Mouse (Mus musculus): Measurements from ENCODE around the gene Il17d. TPM values are rescaled to one million over a fixed set of nuclear protein-coding genes. Genes with fewer than 3 reads are reported as not detected.

Il17d gene
- polyA plus RNA-seq (2015; fragmentation: Nextera tagmentation; extraction: Ambion mirVana) = 4.7 and 5.0 TPM in 2 replicates

GRCm38 (mm10) chr14:57524671-57525387 is at the start of gene Il17d:
Il17d (plus strand) TSS chr14:57524777.
- H3K4me1 ChIP-seq (replicated peaks; ENCODE audit: control insufficient read depth, insufficient read depth, low read length) = peaks cover 9% of the 10 kb centered on the region
- peak within 1 kb of the TSS; percentile 50; the same call in 1 of the 2 replicates for H3K27ac ChIP-seq (ENCODE audit: low read length)
- no peaks in the 10 kb centered on the region for H3K9me3 ChIP-seq (ENCODE audit: control insufficient read depth, low read length)
- H3K27me3 ChIP-seq (replicated peaks; ENCODE audit: control insufficient read depth, insufficient read depth, low read length) = no peaks in the 10 kb centered on the region
- peak; percentile 60 for ATAC-seq
- WGBS = under 1% methylated on average over 77 of the region's 104 CpGs
- no peaks in the 10 kb centered on the region for H3K36me3 ChIP-seq (ENCODE audit: control insufficient read depth, insufficient read depth)
- peak within 1 kb of the TSS; percentile 80 for H3K4me2 ChIP-seq (ENCODE audit: low read length)
- peak within 1 kb of the TSS; percentile 80 for H3K9ac ChIP-seq (replicated peaks; ENCODE audit: low read depth, low read length)
- H3K4me3 ChIP-seq (replicated peaks; ENCODE audit: low read length) = peak within 1 kb of the TSS; percentile 77

GRCm38 (mm10) chr14:57475057-57475456 is 49.5 kb upstream of the Il17d start:
- ATAC-seq = no peak
- Histone ChIP-seq H3K4me3 (replicated peaks; ENCODE audit: low read length) (no peak overlapping the region), H3K27ac (ENCODE audit: low read length) (no peak overlapping the region), H3K36me3 (ENCODE audit: control insufficient read depth, insufficient read depth) (peaks cover 5% of the 10 kb centered on the region; the same call in 1 of the 2 replicates), H3K9me3 (ENCODE audit: control insufficient read depth, low read length) (no peaks in the 10 kb centered on the region), H3K27me3 (replicated peaks; ENCODE audit: control insufficient read depth, insufficient read depth, low read length) (no peaks in the 10 kb centered on the region), H3K4me1 (replicated peaks; ENCODE audit: control insufficient read depth, insufficient read depth, low read length) (peaks cover 3% of the 10 kb centered on the region; the same call in 1 of the 2 replicates), H3K4me2 (ENCODE audit: low read length) (no peak overlapping the region), H3K9ac (replicated peaks; ENCODE audit: low read depth, low read length) (no peak overlapping the region)
- WGBS = 92% methylated on average over 2 of the region's 2 CpGs

- Histone ChIP-seq H3K27me3 (replicated peaks; ENCODE audit: control insufficient read depth, insufficient read depth, low read length) (no peaks in the 10 kb centered on the region), H3K36me3 (ENCODE audit: control insufficient read depth, insufficient read depth) (no peaks in the 10 kb centered on the region; the same call in 1 of the 2 replicates), H3K4me2 (ENCODE audit: low read length) (no peak overlapping the region), H3K27ac (ENCODE audit: low read length) (no peak overlapping the region), H3K4me3 (replicated peaks; ENCODE audit: low read length) (no peak overlapping the region), H3K4me1 (replicated peaks; ENCODE audit: control insufficient read depth, insufficient read depth, low read length) (no peaks in the 10 kb centered on the region), H3K9ac (replicated peaks; ENCODE audit: low read depth, low read length) (no peak overlapping the region), H3K9me3 (ENCODE audit: control insufficient read depth, low read length) (no peaks in the 10 kb centered on the region)
- no peak for ATAC-seq
- WGBS = 97% methylated on average over 2 of the region's 2 CpGs
Observed at GRCm38 (mm10) chr14:57482262-57482661, 42.3 kb upstream of the Il17d start.

GRCm38 (mm10) chr14:57484183-57484582 is 40.4 kb upstream of the Il17d start:
- ATAC-seq = no peak
- H3K4me2 ChIP-seq (ENCODE audit: low read length) = no peak overlapping the region
- no peaks in the 10 kb centered on the region for H3K4me1 ChIP-seq (replicated peaks; ENCODE audit: control insufficient read depth, insufficient read depth, low read length)
- no peaks in the 10 kb centered on the region for H3K9me3 ChIP-seq (ENCODE audit: control insufficient read depth, low read length)
- no peaks in the 10 kb centered on the region; the same call in 1 of the 2 replicates for H3K36me3 ChIP-seq (ENCODE audit: control insufficient read depth, insufficient read depth)
- H3K27ac ChIP-seq (ENCODE audit: low read length) = no peak overlapping the region
- H3K9ac ChIP-seq (replicated peaks; ENCODE audit: low read depth, low read length) = no peak overlapping the region
- WGBS = 97% methylated on average over 6 of the region's 6 CpGs
- H3K4me3 ChIP-seq (replicated peaks; ENCODE audit: low read length) = no peak overlapping the region
- H3K27me3 ChIP-seq (replicated peaks; ENCODE audit: control insufficient read depth, insufficient read depth, low read length) = no peaks in the 10 kb centered on the region

- Histone ChIP-seq H3K4me1 (replicated peaks; ENCODE audit: control insufficient read depth, insufficient read depth, low read length) (no peaks in the 10 kb centered on the region), H3K9ac (replicated peaks; ENCODE audit: low read depth, low read length) (no peak overlapping the region), H3K36me3 (ENCODE audit: control insufficient read depth, insufficient read depth) (peaks cover 2% of the 10 kb centered on the region; the same call in 1 of the 2 replicates), H3K4me2 (ENCODE audit: low read length) (no peak overlapping the region), H3K4me3 (replicated peaks; ENCODE audit: low read length) (no peak overlapping the region), H3K9me3 (ENCODE audit: control insufficient read depth, low read length) (no peaks in the 10 kb centered on the region), H3K27me3 (replicated peaks; ENCODE audit: control insufficient read depth, insufficient read depth, low read length) (no peaks in the 10 kb centered on the region), H3K27ac (ENCODE audit: low read length) (no peak overlapping the region)
- no peak for ATAC-seq
- WGBS = 88% methylated on average over 3 of the region's 3 CpGs
Observed at GRCm38 (mm10) chr14:57489696-57490095, 34.9 kb upstream of the Il17d start.

GRCm38 (mm10) chr14:57493840-57494239 is 30.7 kb upstream of the Il17d start:
- no peak overlapping the region for H3K4me2 ChIP-seq (ENCODE audit: low read length)
- no peaks in the 10 kb centered on the region for H3K4me1 ChIP-seq (replicated peaks; ENCODE audit: control insufficient read depth, insufficient read depth, low read length)
- H3K36me3 ChIP-seq (ENCODE audit: control insufficient read depth, insufficient read depth) = peaks cover 2% of the 10 kb centered on the region; the same call in 1 of the 2 replicates
- H3K27ac ChIP-seq (ENCODE audit: low read length) = no peak overlapping the region
- H3K9ac ChIP-seq (replicated peaks; ENCODE audit: low read depth, low read length) = no peak overlapping the region
- ATAC-seq = no peak
- H3K4me3 ChIP-seq (replicated peaks; ENCODE audit: low read length) = no peak overlapping the region
- no peaks in the 10 kb centered on the region for H3K27me3 ChIP-seq (replicated peaks; ENCODE audit: control insufficient read depth, insufficient read depth, low read length)
- H3K9me3 ChIP-seq (ENCODE audit: control insufficient read depth, low read length) = no peaks in the 10 kb centered on the region
- 90% methylated on average over 2 of the region's 2 CpGs for WGBS

- Histone ChIP-seq H3K4me3 (replicated peaks; ENCODE audit: low read length) (no peak overlapping the region), H3K4me2 (ENCODE audit: low read length) (no peak overlapping the region), H3K9ac (replicated peaks; ENCODE audit: low read depth, low read length) (no peak overlapping the region), H3K36me3 (ENCODE audit: control insufficient read depth, insufficient read depth) (no peaks in the 10 kb centered on the region), H3K4me1 (replicated peaks; ENCODE audit: control insufficient read depth, insufficient read depth, low read length) (no peaks in the 10 kb centered on the region), H3K27ac (ENCODE audit: low read length) (no peak overlapping the region), H3K9me3 (ENCODE audit: control insufficient read depth, low read length) (no peaks in the 10 kb centered on the region), H3K27me3 (replicated peaks; ENCODE audit: control insufficient read depth, insufficient read depth, low read length) (no peaks in the 10 kb centered on the region)
- 95% methylated on average over 6 of the region's 6 CpGs for WGBS
- ATAC-seq = no peak
Observed at GRCm38 (mm10) chr14:57503729-57504128, 20.8 kb upstream of the Il17d start.

- no peaks in the 10 kb centered on the region for H3K36me3 ChIP-seq (ENCODE audit: control insufficient read depth, insufficient read depth)
- ATAC-seq = peak; percentile 71
- no peak overlapping the region for H3K27ac ChIP-seq (ENCODE audit: low read length)
- H3K4me3 ChIP-seq (replicated peaks; ENCODE audit: low read length) = no peak overlapping the region
- H3K4me1 ChIP-seq (replicated peaks; ENCODE audit: control insufficient read depth, insufficient read depth, low read length) = no peaks in the 10 kb centered on the region
- no peak overlapping the region for H3K4me2 ChIP-seq (ENCODE audit: low read length)
- H3K27me3 ChIP-seq (replicated peaks; ENCODE audit: control insufficient read depth, insufficient read depth, low read length) = no peaks in the 10 kb centered on the region
- WGBS = 44% methylated on average over 6 of the region's 6 CpGs
- H3K9me3 ChIP-seq (ENCODE audit: control insufficient read depth, low read length) = no peaks in the 10 kb centered on the region
- no peak overlapping the region for H3K9ac ChIP-seq (replicated peaks; ENCODE audit: low read depth, low read length)
Observed at GRCm38 (mm10) chr14:57509554-57509953, 15.0 kb upstream of the Il17d start.

GRCm38 (mm10) chr14:57515156-57515762 is 9.3 kb upstream of the Il17d start:
- Histone ChIP-seq H3K36me3 (ENCODE audit: control insufficient read depth, insufficient read depth) (no peaks in the 10 kb centered on the region), H3K9me3 (ENCODE audit: control insufficient read depth, low read length) (no peaks in the 10 kb centered on the region), H3K4me3 (replicated peaks; ENCODE audit: low read length) (no peak overlapping the region), H3K27me3 (replicated peaks; ENCODE audit: control insufficient read depth, insufficient read depth, low read length) (no peaks in the 10 kb centered on the region), H3K4me2 (ENCODE audit: low read length) (no peak overlapping the region), H3K9ac (replicated peaks; ENCODE audit: low read depth, low read length) (no peak overlapping the region), H3K4me1 (replicated peaks; ENCODE audit: control insufficient read depth, insufficient read depth, low read length) (no peaks in the 10 kb centered on the region), H3K27ac (ENCODE audit: low read length) (no peak overlapping the region)
- no peak for ATAC-seq
- WGBS = 88% methylated on average over 6 of the region's 6 CpGs
